Mouse (Mus musculus): ENCODE results near the gene Ccdc137. TPM values are rescaled to one million over a fixed set of nuclear protein-coding genes. Genes with fewer than 3 reads are reported as not detected.
A peak's percentile ranks its signal among the peaks of the same experiment; 100 is the strongest.

Gene Ccdc137
- polyA plus RNA-seq, 1 experiment from 2014 or later: 32.6 TPM

DNA sequence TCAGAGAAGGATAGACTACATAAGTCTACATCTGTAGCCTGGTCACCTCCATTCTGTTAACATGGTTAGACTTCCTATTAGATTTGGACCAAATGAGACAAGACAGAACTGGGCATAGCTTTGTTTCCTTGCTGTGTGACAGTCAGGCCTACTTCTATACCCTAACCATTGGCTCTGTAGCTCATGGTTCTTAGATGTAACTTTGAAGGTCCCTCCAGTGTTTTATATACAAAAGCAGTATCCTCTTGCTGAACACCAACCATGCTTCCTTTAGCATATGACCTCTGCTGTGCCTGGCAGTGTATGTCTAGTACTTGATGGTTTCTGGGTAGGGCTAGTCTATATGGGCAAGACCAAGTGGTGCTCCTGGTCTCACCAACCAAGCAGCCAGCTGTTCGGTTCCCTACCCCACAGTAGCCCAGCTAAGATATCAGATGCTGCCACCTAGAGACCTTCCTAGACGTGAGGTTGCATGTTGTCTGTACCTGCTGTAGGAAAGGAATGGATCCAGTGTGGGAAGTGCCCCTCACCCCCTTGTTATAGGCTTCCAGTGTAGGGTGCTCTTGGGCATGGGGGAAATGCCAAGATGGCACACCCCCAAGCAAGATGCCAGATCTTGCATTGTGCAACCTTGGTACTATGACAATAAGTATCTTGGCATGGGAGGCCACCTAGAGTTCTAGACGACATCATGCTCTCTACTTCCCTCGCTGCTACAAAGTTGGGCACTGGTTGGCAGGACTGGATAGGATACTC, 32.6 kb downstream of the Ccdc137 start:
- Histone ChIP-seq H3K9ac (ENCODE audit: low read length) (no peak overlapping the region; the same call in 1 of the 2 replicates), H3K4me2 (ENCODE audit: low read depth, severe bottlenecking) (peak overlapping the region; percentile 92; the same call in 1 of the 2 replicates), H3K27ac (replicated peaks; ENCODE audit: low read depth, low read length) (no peak overlapping the region), H3K9me3 (ENCODE audit: control insufficient read depth, low read length) (no peaks in the 10 kb centered on the region), H3K36me3 (ENCODE audit: control insufficient read depth, insufficient read depth, low read length) (peaks cover 21% of the 10 kb centered on the region), H3K4me3 (ENCODE audit: low read depth, low read length) (no peak overlapping the region), H3K27me3 (ENCODE audit: control insufficient read depth, insufficient read depth, low read length) (no peaks in the 10 kb centered on the region), H3K4me1 (ENCODE audit: control insufficient read depth, insufficient read depth, low read length) (peaks cover 23% of the 10 kb centered on the region)
- DNase-seq (ENCODE audit: low spot score) (no peak), ATAC-seq (ENCODE audit: insufficient number of reproducible peaks, low FRiP score, low TSS enrichment, low read depth) (no peak)
- 36% methylated on average over 4 of the region's 4 CpGs for WGBS

DNA sequence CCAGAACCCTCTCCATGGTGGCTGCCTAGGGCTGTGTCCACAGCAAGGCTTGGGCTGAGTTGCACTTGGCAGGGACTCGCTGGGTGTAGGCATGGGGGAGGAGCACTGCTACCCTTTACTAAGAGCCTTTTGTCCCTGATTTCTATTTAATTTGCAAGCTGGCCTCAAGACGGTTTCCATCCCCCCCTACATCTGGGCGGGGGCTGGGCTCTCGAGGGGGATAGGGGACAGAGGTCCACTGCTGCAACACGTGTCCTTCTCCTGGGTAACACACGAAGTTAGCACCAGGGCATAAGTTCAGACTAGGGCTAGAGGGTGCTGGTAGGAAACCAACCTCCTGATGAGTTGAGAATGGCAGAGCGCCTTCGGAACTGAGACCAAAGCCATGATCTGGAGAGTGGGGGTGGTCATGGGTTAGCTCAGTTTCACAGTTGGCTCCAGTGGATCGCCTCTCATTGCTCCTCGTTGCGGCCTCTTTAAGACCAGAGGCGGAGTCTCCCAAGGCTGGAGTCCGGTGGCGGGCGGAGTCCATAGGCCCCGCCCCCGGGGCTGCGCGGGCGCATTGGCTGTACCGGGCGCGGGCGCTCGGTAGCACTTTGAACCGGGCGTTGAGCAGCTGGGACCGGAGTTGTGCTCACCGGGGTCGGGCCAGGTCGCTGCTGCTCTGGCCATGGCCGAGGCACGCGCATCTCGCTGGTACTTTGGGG, 33.6 kb downstream of the Ccdc137 start, which contains the start of gene Slc25a10:
Gene Slc25a10 (plus strand): TSS at position 524 of the 707 bp plus-strand sequence.
- H3K4me2 ChIP-seq (ENCODE audit: low read depth, severe bottlenecking): peak within 1 kb of the TSS; percentile 92
- peaks cover 28% of the 10 kb centered on the region for H3K36me3 ChIP-seq (ENCODE audit: control insufficient read depth, insufficient read depth, low read length)
- ATAC-seq (ENCODE audit: insufficient number of reproducible peaks, low FRiP score, low TSS enrichment, low read depth): peak; percentile 85
- H3K9ac ChIP-seq (ENCODE audit: low read length): peak within 1 kb of the TSS; percentile 81
- H3K9me3 ChIP-seq (ENCODE audit: control insufficient read depth, low read length): no peaks in the 10 kb centered on the region
- no peaks in the 10 kb centered on the region for H3K27me3 ChIP-seq (ENCODE audit: control insufficient read depth, insufficient read depth, low read length)
- peak; percentile 89 for DNase-seq (ENCODE audit: low spot score)
- under 1% methylated on average over 33 of the region's 35 CpGs for WGBS
- H3K4me3 ChIP-seq (ENCODE audit: low read depth, low read length): peak within 1 kb of the TSS; percentile 96
- peak within 1 kb of the TSS; percentile 80 for H3K27ac ChIP-seq (replicated peaks; ENCODE audit: low read depth, low read length)
- H3K4me1 ChIP-seq (ENCODE audit: control insufficient read depth, insufficient read depth, low read length): peaks cover 20% of the 10 kb centered on the region

DNA sequence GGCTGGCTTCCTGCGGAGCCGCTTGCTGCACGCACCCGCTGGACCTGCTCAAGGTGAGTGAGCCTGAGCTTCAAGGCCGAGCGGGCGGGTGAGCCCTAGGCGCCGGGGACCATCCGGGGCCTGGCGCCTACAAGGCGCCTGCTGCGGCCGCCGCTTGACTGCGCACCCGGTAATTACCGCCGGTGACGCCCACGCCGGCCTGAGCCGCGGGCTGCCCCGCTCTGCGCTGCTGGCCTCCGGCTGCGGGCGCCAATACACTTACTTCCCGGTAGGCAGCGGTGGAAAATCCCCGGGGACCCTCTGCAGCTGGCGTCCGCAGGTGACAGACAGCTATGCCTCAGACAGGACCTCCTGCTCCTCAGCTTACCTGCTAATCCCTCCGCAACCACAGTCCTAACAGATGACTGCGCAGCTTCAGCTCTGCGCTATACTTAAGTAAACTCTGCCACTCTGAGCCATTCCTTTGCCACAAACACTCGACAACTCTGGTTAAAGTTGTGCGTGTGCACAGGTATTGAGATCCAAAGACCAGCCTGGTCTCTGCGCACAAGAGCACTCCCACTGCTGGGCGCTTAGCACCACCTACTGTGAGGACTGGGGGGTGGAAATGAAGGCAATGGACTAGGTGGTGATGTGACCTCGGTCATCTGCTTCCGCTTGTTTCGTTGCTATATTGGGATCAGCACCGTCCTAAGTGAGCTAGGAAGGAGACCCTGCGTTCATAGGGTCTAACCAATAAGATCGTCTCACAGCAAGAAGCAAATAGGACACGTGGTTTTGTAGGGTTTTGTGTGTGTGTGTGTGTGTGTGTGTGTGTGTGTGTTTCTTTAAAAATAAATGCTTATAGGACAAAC, 34.3 kb downstream of the Ccdc137 start:
- H3K9ac ChIP-seq (ENCODE audit: low read length): peak overlapping the region; percentile 81
- H3K4me1 ChIP-seq (ENCODE audit: control insufficient read depth, insufficient read depth, low read length): peaks cover 20% of the 10 kb centered on the region
- H3K4me2 ChIP-seq (ENCODE audit: low read depth, severe bottlenecking): peak overlapping the region; percentile 92
- no peaks in the 10 kb centered on the region for H3K9me3 ChIP-seq (ENCODE audit: control insufficient read depth, low read length)
- peak overlapping the region; percentile 80 for H3K27ac ChIP-seq (replicated peaks; ENCODE audit: low read depth, low read length)
- WGBS: 0% methylated on average over 48 of the region's 48 CpGs
- DNase-seq (ENCODE audit: low spot score) (peak; percentile 61), ATAC-seq (ENCODE audit: insufficient number of reproducible peaks, low FRiP score, low TSS enrichment, low read depth) (peak; percentile 40)
- H3K36me3 ChIP-seq (ENCODE audit: control insufficient read depth, insufficient read depth, low read length): peaks cover 29% of the 10 kb centered on the region
- peak overlapping the region; percentile 96 for H3K4me3 ChIP-seq (ENCODE audit: low read depth, low read length)
- H3K27me3 ChIP-seq (ENCODE audit: control insufficient read depth, insufficient read depth, low read length): no peaks in the 10 kb centered on the region

DNA sequence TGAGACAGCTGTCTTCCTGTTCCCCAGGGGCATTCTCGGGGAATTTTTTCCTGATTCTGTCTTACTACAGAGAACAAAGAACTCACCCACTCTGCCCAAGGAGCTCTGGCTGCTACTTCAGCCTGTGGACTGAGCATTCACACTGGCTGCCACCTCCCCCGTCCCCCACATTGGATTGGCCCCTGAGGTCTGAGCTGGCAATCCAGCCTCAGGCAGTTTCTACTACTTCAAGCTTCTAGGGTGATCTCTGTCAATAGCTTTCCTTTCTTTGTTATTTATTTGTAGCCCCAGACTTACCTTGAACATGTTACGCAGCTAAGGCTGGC, 34.9 kb downstream of the Ccdc137 start:
- H3K36me3 ChIP-seq (ENCODE audit: control insufficient read depth, insufficient read depth, low read length): peaks cover 25% of the 10 kb centered on the region; the same call in 1 of the 2 replicates
- H3K27ac ChIP-seq (replicated peaks; ENCODE audit: low read depth, low read length): no peak overlapping the region
- no peaks in the 10 kb centered on the region for H3K27me3 ChIP-seq (ENCODE audit: control insufficient read depth, insufficient read depth, low read length)
- 28% methylated on average over 3 of the region's 3 CpGs for WGBS
- DNase-seq (ENCODE audit: low spot score) (peak; percentile 44), ATAC-seq (ENCODE audit: insufficient number of reproducible peaks, low FRiP score, low TSS enrichment, low read depth) (no peak)
- H3K9me3 ChIP-seq (ENCODE audit: control insufficient read depth, low read length): no peaks in the 10 kb centered on the region
- H3K4me3 ChIP-seq (ENCODE audit: low read depth, low read length): peak overlapping the region; percentile 96
- H3K4me1 ChIP-seq (ENCODE audit: control insufficient read depth, insufficient read depth, low read length): peaks cover 20% of the 10 kb centered on the region
- peak overlapping the region; percentile 92 for H3K4me2 ChIP-seq (ENCODE audit: low read depth, severe bottlenecking)
- peak overlapping the region; percentile 81 for H3K9ac ChIP-seq (ENCODE audit: low read length)

DNA sequence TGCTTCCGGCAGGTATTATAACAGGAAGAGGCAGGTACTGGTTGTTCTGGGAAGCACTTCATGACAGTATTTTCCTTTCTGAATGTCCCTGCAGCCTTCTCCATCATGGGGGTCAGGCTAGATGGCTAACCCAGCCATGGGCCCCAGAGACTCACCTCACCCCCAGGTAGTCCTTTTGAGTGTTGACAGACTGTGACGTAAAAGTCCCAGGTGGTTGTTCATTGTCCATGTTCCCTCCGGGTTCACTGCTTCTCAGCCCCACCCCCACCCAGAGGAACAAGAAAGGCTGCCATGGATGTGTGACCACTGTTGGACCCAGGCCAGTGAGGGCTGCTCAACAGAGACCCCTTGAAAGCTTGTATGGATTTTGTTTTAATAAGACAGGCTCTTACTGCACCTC, 35.4 kb downstream of the Ccdc137 start:
- no peak overlapping the region for H3K27ac ChIP-seq (replicated peaks; ENCODE audit: low read depth, low read length)
- WGBS: 64% methylated on average over 3 of the region's 3 CpGs
- peak overlapping the region; percentile 81; the same call in 1 of the 2 replicates for H3K9ac ChIP-seq (ENCODE audit: low read length)

DNA sequence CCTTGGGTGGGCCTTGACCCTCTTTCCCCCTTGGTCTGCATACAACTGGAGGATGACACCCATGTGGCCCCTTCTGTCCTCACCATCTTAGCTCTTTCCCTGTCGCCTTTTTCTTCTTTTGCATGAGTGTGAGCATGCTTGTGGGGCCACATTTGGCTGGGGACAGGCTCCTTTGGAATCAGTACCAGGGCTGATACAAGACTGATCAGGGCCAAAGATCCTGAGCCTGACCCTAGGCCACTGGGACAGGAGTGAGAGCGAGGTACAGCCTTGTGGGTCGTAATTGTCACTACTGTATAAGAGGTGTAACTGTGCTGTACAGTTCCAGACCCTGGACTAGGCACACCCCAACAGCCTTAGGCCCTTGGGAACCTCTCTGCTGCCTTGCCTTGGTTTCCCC, 36.0 kb downstream of the Ccdc137 start:
- no peak overlapping the region for H3K4me3 ChIP-seq (ENCODE audit: low read depth, low read length)

More for the DNA sequence above, 35.4 kb downstream of the Ccdc137 start:
- DNase-seq (ENCODE audit: low spot score) (no peak), ATAC-seq (ENCODE audit: insufficient number of reproducible peaks, low FRiP score, low TSS enrichment, low read depth) (no peak)
- Histone ChIP-seq H3K4me3 (ENCODE audit: low read depth, low read length) (peak overlapping the region; percentile 96; the same call in 1 of the 2 replicates), H3K27me3 (ENCODE audit: control insufficient read depth, insufficient read depth, low read length) (no peaks in the 10 kb centered on the region), H3K4me1 (ENCODE audit: control insufficient read depth, insufficient read depth, low read length) (peaks cover 20% of the 10 kb centered on the region), H3K4me2 (ENCODE audit: low read depth, severe bottlenecking) (peak overlapping the region; percentile 92), H3K9me3 (ENCODE audit: control insufficient read depth, low read length) (no peaks in the 10 kb centered on the region), H3K36me3 (ENCODE audit: control insufficient read depth, insufficient read depth, low read length) (peaks cover 25% of the 10 kb centered on the region; the same call in 1 of the 2 replicates)

DNA sequence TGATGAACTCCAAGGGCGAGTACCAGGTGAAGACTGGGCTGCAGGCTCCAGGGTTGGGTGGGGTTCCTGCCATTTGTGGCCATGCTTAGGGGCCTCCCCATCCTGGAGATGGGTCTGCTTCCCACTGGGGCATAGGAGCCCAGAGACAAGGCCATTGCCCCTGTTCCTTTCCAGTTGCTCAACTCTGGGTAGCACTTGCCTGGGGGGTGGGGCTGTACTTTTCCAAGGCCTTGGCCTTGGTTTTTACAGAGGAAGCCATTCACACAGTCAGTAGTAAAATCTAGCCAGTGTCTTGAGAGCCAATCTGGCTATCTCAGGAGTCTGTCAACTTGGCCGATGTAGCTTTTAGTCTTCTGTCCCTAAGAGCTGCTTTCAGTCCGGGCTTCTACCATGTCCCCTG, 39.5 kb downstream of the Ccdc137 start:
- Histone ChIP-seq H3K9me3 (ENCODE audit: control insufficient read depth, low read length) (no peaks in the 10 kb centered on the region), H3K4me2 (ENCODE audit: low read depth, severe bottlenecking) (no peak overlapping the region), H3K27me3 (ENCODE audit: control insufficient read depth, insufficient read depth, low read length) (no peaks in the 10 kb centered on the region), H3K4me3 (ENCODE audit: low read depth, low read length) (no peak overlapping the region), H3K36me3 (ENCODE audit: control insufficient read depth, insufficient read depth, low read length) (peaks cover 23% of the 10 kb centered on the region; the same call in 1 of the 2 replicates), H3K27ac (replicated peaks; ENCODE audit: low read depth, low read length) (no peak overlapping the region), H3K4me1 (ENCODE audit: control insufficient read depth, insufficient read depth, low read length) (peaks cover 7% of the 10 kb centered on the region), H3K9ac (ENCODE audit: low read length) (no peak overlapping the region)
- DNase-seq (ENCODE audit: low spot score): no peak
- 93% methylated on average over 3 of the region's 3 CpGs for WGBS
- no peak for ATAC-seq (ENCODE audit: insufficient number of reproducible peaks, low FRiP score, low TSS enrichment, low read depth)

More for the DNA sequence above, 36.0 kb downstream of the Ccdc137 start:
- 85% methylated on average over 3 of the region's 3 CpGs for WGBS
- DNase-seq (ENCODE audit: low spot score) (no peak), ATAC-seq (ENCODE audit: insufficient number of reproducible peaks, low FRiP score, low TSS enrichment, low read depth) (no peak)
- peaks cover 20% of the 10 kb centered on the region for H3K4me1 ChIP-seq (ENCODE audit: control insufficient read depth, insufficient read depth, low read length)
- H3K27ac ChIP-seq (replicated peaks; ENCODE audit: low read depth, low read length): no peak overlapping the region
- H3K4me2 ChIP-seq (ENCODE audit: low read depth, severe bottlenecking): no peak overlapping the region
- H3K36me3 ChIP-seq (ENCODE audit: control insufficient read depth, insufficient read depth, low read length): peaks cover 27% of the 10 kb centered on the region; the same call in 1 of the 2 replicates
- H3K9me3 ChIP-seq (ENCODE audit: control insufficient read depth, low read length): no peaks in the 10 kb centered on the region
- no peak overlapping the region for H3K9ac ChIP-seq (ENCODE audit: low read length)
- no peaks in the 10 kb centered on the region for H3K27me3 ChIP-seq (ENCODE audit: control insufficient read depth, insufficient read depth, low read length)

DNA sequence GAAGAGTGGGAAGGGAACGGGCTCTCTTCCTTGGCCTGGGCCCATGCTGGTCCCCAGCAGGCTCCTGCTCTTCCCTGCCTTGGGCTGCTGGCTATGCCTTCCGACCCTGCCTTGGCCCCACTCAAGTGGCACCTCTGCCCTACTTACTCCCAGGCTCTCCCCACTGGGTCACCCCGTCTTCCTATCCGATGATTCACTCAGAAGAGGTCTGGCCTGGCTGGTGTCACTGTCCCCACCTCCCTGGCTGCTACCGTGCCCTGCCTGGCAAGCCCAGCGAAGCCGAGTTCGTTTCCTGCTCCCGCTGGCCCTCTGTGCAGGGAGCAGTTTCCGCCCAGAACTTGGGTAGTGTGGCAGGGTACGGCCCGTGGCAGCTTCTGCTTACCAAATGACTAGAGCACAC, 40.3 kb downstream of the Ccdc137 start:
- DNase-seq (ENCODE audit: low spot score): no peak
- no peaks in the 10 kb centered on the region for H3K9me3 ChIP-seq (ENCODE audit: control insufficient read depth, low read length)
- no peak overlapping the region for H3K4me3 ChIP-seq (ENCODE audit: low read depth, low read length)
- H3K9ac ChIP-seq (ENCODE audit: low read length): no peak overlapping the region
- H3K4me2 ChIP-seq (ENCODE audit: low read depth, severe bottlenecking): no peak overlapping the region
- 95% methylated on average over 12 of the region's 12 CpGs for WGBS
- no peaks in the 10 kb centered on the region for H3K27me3 ChIP-seq (ENCODE audit: control insufficient read depth, insufficient read depth, low read length)
- no peak for ATAC-seq (ENCODE audit: insufficient number of reproducible peaks, low FRiP score, low TSS enrichment, low read depth)
- H3K27ac ChIP-seq (replicated peaks; ENCODE audit: low read depth, low read length): no peak overlapping the region
- H3K4me1 ChIP-seq (ENCODE audit: control insufficient read depth, insufficient read depth, low read length): peaks cover 2% of the 10 kb centered on the region
- peaks cover 23% of the 10 kb centered on the region; the same call in 1 of the 2 replicates for H3K36me3 ChIP-seq (ENCODE audit: control insufficient read depth, insufficient read depth, low read length)

Measured in limb, embryonic 11.5 days (tissue).